Mouse (Mus musculus) adrenal gland (tissue): ENCODE measurements around the gene Zbtb21.

Experiments used
- intact Hi-C: fragments of 180-260 bp; cut with DNase I; formaldehyde crosslinking; loops from one replicate; pipeline ENCODE4 v1.15.1; 2025

Zbtb21 gene

DNA sequence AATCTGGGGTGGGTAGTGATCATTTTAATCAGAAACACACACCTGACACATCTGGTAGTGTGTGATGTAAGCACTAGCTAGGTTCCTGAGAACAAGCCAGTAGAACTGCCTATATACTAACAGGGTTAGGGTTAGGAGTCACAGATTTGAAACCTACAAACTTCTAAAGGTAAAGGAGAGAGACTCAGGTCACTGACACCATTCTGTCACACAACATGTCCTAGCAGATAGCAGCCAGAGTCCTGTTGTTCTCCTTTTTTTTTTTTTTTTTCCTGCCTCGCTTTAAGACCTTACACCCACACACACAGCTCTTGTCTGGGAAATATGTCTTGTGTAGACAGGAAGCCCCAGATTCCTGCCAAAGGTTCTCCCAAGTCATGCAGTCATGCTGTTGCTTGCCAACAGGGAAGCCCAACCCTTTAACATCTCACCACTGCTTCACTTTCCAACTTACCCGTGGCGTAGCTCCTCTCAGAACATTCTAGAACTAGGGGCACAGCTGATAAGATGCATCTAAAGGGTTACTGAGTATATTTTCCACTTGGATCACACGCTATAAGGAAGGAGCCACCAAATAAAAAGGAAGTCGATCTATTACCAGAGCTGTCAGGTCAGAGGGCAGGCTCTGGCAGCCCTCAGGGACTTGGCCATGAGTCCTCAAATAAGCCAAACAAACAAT is 64.9 kb downstream of the Zbtb21 start:
- intact Hi-C loops = no loop called here
